Mouse (Mus musculus) forebrain, embryonic 12.5 days (tissue): ENCODE results near the gene Nans. TPM values are rescaled to one million over a fixed set of nuclear protein-coding genes. Genes with fewer than 3 reads are reported as not detected.
A peak's percentile ranks its signal among the peaks of the same experiment; 100 is the strongest.

Experiments
- ATAC-seq: fragments of 200-750 bp; cut with Nextera tagmentation; 2 replicates; pipeline ENCODE4 v1.8.0; 2017; ENCODE audit warnings: moderate TSS enrichment; ENCODE audit not compliant: low FRiP score
- H3K27ac ChIP-seq: fragments of 300-500 bp; sonication (generic); 2 replicates; pipeline ENCODE4 v1.5.1; 2016; ENCODE audit warnings: mild to moderate bottlenecking
- H3K27me3 ChIP-seq: fragments of 300-500 bp; sonication (generic); 2 replicates; pipeline ENCODE4 v1.6.1; 2016; ENCODE audit warnings: mild to moderate bottlenecking
- H3K36me3 ChIP-seq: fragments of 300-500 bp; sonication (generic); replicated peaks from 2 replicates; pipeline ENCODE4 v1.6.1; 2016; ENCODE audit warnings: mild to moderate bottlenecking
- H3K4me1 ChIP-seq: fragments of 300-500 bp; sonication (generic); 2 replicates; pipeline ENCODE4 v1.6.1; 2016
- H3K4me2 ChIP-seq: fragments of 300-500 bp; sonication (generic); 2 replicates; pipeline ENCODE4 v1.6.1; 2016; ENCODE audit warnings: mild to moderate bottlenecking, moderate library complexity
- H3K4me3 ChIP-seq: fragments of 300-500 bp; sonication (generic); replicated peaks from 2 replicates; pipeline ENCODE4 v1.5.1; 2016; ENCODE audit warnings: mild to moderate bottlenecking
- H3K9ac ChIP-seq: fragments of 300-500 bp; sonication (generic); 2 replicates; pipeline ENCODE4 v1.6.1; 2016; ENCODE audit warnings: mild to moderate bottlenecking
- H3K9me3 ChIP-seq: fragments of 300-500 bp; sonication (generic); 2 replicates; pipeline ENCODE4 v1.6.1; 2016
- WGBS: fragments of 180-500 bp; shearing (Covaris S2); methylation state at CpG from one replicate; pipeline ENCODE4 v1.1.7; 2016; 5-methylcytosine and 5-hydroxymethylcytosine counted together
- polyA plus RNA-seq: library from polyadenylated mRNA; unstranded; fragments of >200 nt; fragmentation: Nextera tagmentation; extraction: Ambion mirVana; gene quantifications from 2 replicates; pipeline ENCODE4 v1.2.1, GENCODE M21; 2016

Nans gene
- polyA plus RNA-seq, 1 experiment from 2014 or later, result 75.8 TPM

- Histone ChIP-seq H3K4me2 (no peak overlapping the region), H3K9ac (no peak overlapping the region), H3K4me3 (no peak overlapping the region), H3K4me1 (no peaks in the 10 kb centered on the region), H3K27me3 (peaks cover 4% of the 10 kb centered on the region; the same call in 1 of the 2 replicates), H3K36me3 (no peaks in the 10 kb centered on the region), H3K27ac (no peak overlapping the region), H3K9me3 (no peaks in the 10 kb centered on the region)
- ATAC-seq, result no peak
- WGBS, result 96% methylated on average over 13 of the region's 13 CpGs
Measured at GRCm38 (mm10) chr4:46543366-46544050, 54.5 kb downstream of the Nans start.

GRCm38 (mm10) chr4:46544313-46544712, 55.3 kb downstream of the Nans start:
- Histone ChIP-seq H3K36me3 (no peaks in the 10 kb centered on the region), H3K9ac (no peak overlapping the region), H3K27me3 (peaks cover 4% of the 10 kb centered on the region; the same call in 1 of the 2 replicates), H3K4me1 (no peaks in the 10 kb centered on the region), H3K27ac (no peak overlapping the region), H3K4me3 (no peak overlapping the region), H3K9me3 (no peaks in the 10 kb centered on the region), H3K4me2 (no peak overlapping the region)
- WGBS, result 43% methylated on average over 1 of the region's 1 CpGs
- ATAC-seq, result no peak

- H3K4me2 ChIP-seq, result no peak overlapping the region
- H3K27me3 ChIP-seq, result 0 out of 2 replicates have a peak, but pooled peaks cover 4% of the 10 kb centered on the region
- no peaks in the 10 kb centered on the region for H3K9me3 ChIP-seq
- ATAC-seq, result no peak
- no peak overlapping the region for H3K9ac ChIP-seq
- no peak overlapping the region for H3K4me3 ChIP-seq
- no peak overlapping the region for H3K27ac ChIP-seq
- H3K4me1 ChIP-seq, result peaks cover 5% of the 10 kb centered on the region
- 16% methylated on average over 9 of the region's 9 CpGs for WGBS
- no peaks in the 10 kb centered on the region for H3K36me3 ChIP-seq
Measured at GRCm38 (mm10) chr4:46545498-46545897, 56.5 kb downstream of the Nans start.

- Histone ChIP-seq H3K9ac (no peak overlapping the region), H3K4me3 (no peak overlapping the region), H3K36me3 (no peaks in the 10 kb centered on the region), H3K4me1 (peaks cover 5% of the 10 kb centered on the region), H3K27ac (no peak overlapping the region), H3K27me3 (0 out of 2 replicates have a peak, but pooled peaks cover 4% of the 10 kb centered on the region), H3K9me3 (no peaks in the 10 kb centered on the region), H3K4me2 (no peak overlapping the region)
- WGBS, result 52% methylated on average over 6 of the region's 6 CpGs
- 0 out of 2 replicates have a peak, but pooled peaks have one; percentile 20 for ATAC-seq
Measured at GRCm38 (mm10) chr4:46546709-46547108, 57.7 kb downstream of the Nans start.

GRCm38 (mm10) chr4:46549979-46550378, 60.9 kb downstream of the Nans start:
- Histone ChIP-seq H3K4me1 (peaks cover 5% of the 10 kb centered on the region), H3K4me3 (no peak overlapping the region), H3K27ac (no peak overlapping the region), H3K36me3 (no peaks in the 10 kb centered on the region), H3K27me3 (0 out of 2 replicates have a peak, but pooled peaks cover 4% of the 10 kb centered on the region), H3K9me3 (no peaks in the 10 kb centered on the region), H3K9ac (no peak overlapping the region), H3K4me2 (no peak overlapping the region)
- no peak for ATAC-seq
- 83% methylated on average over 9 of the region's 10 CpGs for WGBS

GRCm38 (mm10) chr4:46550406-46550805, 61.4 kb downstream of the Nans start:
- Histone ChIP-seq H3K4me3 (no peak overlapping the region), H3K4me2 (no peak overlapping the region), H3K36me3 (no peaks in the 10 kb centered on the region), H3K27ac (no peak overlapping the region), H3K9ac (no peak overlapping the region), H3K27me3 (0 out of 2 replicates have a peak, but pooled peaks cover 4% of the 10 kb centered on the region), H3K9me3 (no peaks in the 10 kb centered on the region), H3K4me1 (peaks cover 5% of the 10 kb centered on the region)
- 58% methylated on average over 8 of the region's 8 CpGs for WGBS
- ATAC-seq, result no peak

Other genes with a start within 250 kb of the Nans start
- not detected in 2 replicates for gene Foxe1, start 145.6 kb upstream of the Nans start, polyA plus RNA-seq
- 9.9 TPM in 2 replicates for gene Trmo, start 99.8 kb upstream of the Nans start, polyA plus RNA-seq
- 2.0 and 2.8 TPM in 2 replicates for gene Hemgn, start 75.7 kb upstream of the Nans start, polyA plus RNA-seq
- gene Anp32b, start 38.3 kb upstream of the Nans start, polyA plus RNA-seq, result 301 and 311 TPM in 2 replicates
- 0.95 and 1.7 TPM in 2 replicates for gene Trim14, start 46.9 kb downstream of the Nans start, polyA plus RNA-seq
- gene Coro2a, start 113.0 kb downstream of the Nans start, polyA plus RNA-seq, result 1.7 and 2.8 TPM in 2 replicates
- 0.83 and 0.98 TPM in 2 replicates for gene Tbc1d2, start 161.0 kb downstream of the Nans start, polyA plus RNA-seq